Mouse (Mus musculus) ES-E14 (cell line): ENCODE measurements around the gene Mcm7. TPM values are rescaled to one million over a fixed set of nuclear protein-coding genes. Genes with fewer than 3 reads are reported as not detected.

Source experiments
- DNase-seq: peaks from one replicate; pipeline ENCODE4 v3.0.0-alpha.2; 2013; ENCODE audit warnings: low read depth, low spot score
- H3K27ac ChIP-seq: 2 replicates; pipeline ENCODE4 v1.5.1; 2012; ENCODE audit warnings: low read depth, mild to moderate bottlenecking, low read length, moderate library complexity, mixed read lengths; ENCODE audit not compliant: poor library complexity, insufficient read depth, severe bottlenecking
- H3K36me3 ChIP-seq: 2 replicates; pipeline ENCODE4 v1.6.1; 2012; ENCODE audit warnings: mild to moderate bottlenecking, low read length, moderate library complexity, mixed read lengths; ENCODE audit not compliant: control insufficient read depth, poor library complexity, insufficient read depth, severe bottlenecking
- H3K4me1 ChIP-seq, 2 experiments: fragments of 150-350 bp in 1 of 2; sonication (generic) in 1 of 2; 2 replicates each; pipeline ENCODE4 v1.6.1; 2012; ENCODE audit warnings: low read length in 2 of 2, mild to moderate bottlenecking in 1 of 2, mixed read lengths in 1 of 2; ENCODE audit not compliant: control insufficient read depth in 2 of 2, insufficient read depth in 2 of 2, poor library complexity in 1 of 2
- H3K4me3 ChIP-seq, 2 experiments: fragments of 150-350 bp in 1 of 2; sonication (generic) in 1 of 2; 2 replicates each; pipeline ENCODE4 v1.5.1; 2012; ENCODE audit warnings: low read length in 2 of 2, low read depth in 1 of 2, mild to moderate bottlenecking in 1 of 2, mixed read lengths in 1 of 2; ENCODE audit not compliant: insufficient read depth in 1 of 2, poor library complexity in 1 of 2, severe bottlenecking in 1 of 2
- H3K9ac ChIP-seq: 2 replicates; pipeline ENCODE4 v1.6.1; 2012; ENCODE audit warnings: low read depth, mild to moderate bottlenecking, low read length, mixed read lengths; ENCODE audit not compliant: poor library complexity, insufficient read depth, severe bottlenecking
- H3K9me3 ChIP-seq: fragments of 150-350 bp; sonication (generic); 2 replicates; pipeline ENCODE4 v1.6.1; 2012; ENCODE audit warnings: low read depth, mild to moderate bottlenecking, low read length; ENCODE audit not compliant: control insufficient read depth, insufficient read depth
- CHD2 ChIP-seq: IDR thresholded peaks from 2 replicates; pipeline ENCODE4 v1.6.1; 2014; ENCODE audit warnings: mild to moderate bottlenecking, low read depth, low read length, inconsistent platforms
- HCFC1 ChIP-seq: IDR thresholded peaks from 2 replicates; pipeline ENCODE4 v1.6.1; 2012; ENCODE audit warnings: low read length, inconsistent platforms, borderline replicate concordance; ENCODE audit not compliant: insufficient read depth
- MAFK ChIP-seq: IDR thresholded peaks from 2 replicates; pipeline ENCODE4 v1.6.1; 2014; ENCODE audit warnings: mild to moderate bottlenecking, low read depth, low read length, inconsistent platforms; ENCODE audit not compliant: insufficient read depth
- ZC3H11A ChIP-seq: IDR thresholded peaks from 2 replicates; pipeline ENCODE4 v1.6.1; 2012; ENCODE audit warnings: low read depth, mild to moderate bottlenecking, inconsistent platforms, low read length, borderline replicate concordance
- ZNF384 ChIP-seq: IDR thresholded peaks from 2 replicates; pipeline ENCODE4 v1.6.1; 2012; ENCODE audit warnings: low read depth, low read length, inconsistent platforms
- in situ Hi-C, 2 experiments: fragments of 600-800 bp; cut with MboI; formaldehyde crosslinking; loops; one replicate each; pipeline ENCODE4 v1.15.1; 2025; ENCODE audit warnings: low sequenced_read_pairs in 2 of 2, inconsistent platforms in 1 of 2; ENCODE audit not compliant: unreplicated experiment in 2 of 2
- total RNA-seq: library from RNA; depleted of rRNA; stranded (reverse); fragments of 300-350 nt; gene quantifications from 2 replicates; pipeline ENCODE4 v1.2.3, GENCODE M21; 2012

The Mcm7 gene
- total RNA-seq, 1 experiment, result 327 TPM

- DNase-seq, result no peak
- Histone ChIP-seq H3K9me3 (no peaks in the 10 kb centered on the region), H3K4me3 (no peak overlapping the region), H3K4me1 (no peaks in the 10 kb centered on the region), H3K27ac (no peak overlapping the region), H3K9ac (no peak overlapping the region), H3K36me3 (no peaks in the 10 kb centered on the region)
- in situ Hi-C loops, result no loop called here
- no peak for TF ChIP-seq CHD2
- TF ChIP-seq ZNF384, result no peak
Measured at GRCm38 (mm10) chr5:138202086-138202485, 29.9 kb upstream of the Mcm7 start.

GRCm38 (mm10) chr5:138199576-138199975 lies 27.4 kb upstream of the Mcm7 start:
- H3K36me3 ChIP-seq, result no peaks in the 10 kb centered on the region
- H3K27ac ChIP-seq, result no peak overlapping the region
- H3K9me3 ChIP-seq, result no peaks in the 10 kb centered on the region
- no peak for DNase-seq
- no peaks in the 10 kb centered on the region for H3K4me1 ChIP-seq
- no peak for TF ChIP-seq CHD2
- TF ChIP-seq ZNF384, result no peak
- TF ChIP-seq ZC3H11A, result no peak
- TF ChIP-seq MAFK, result no peak
- no peak for TF ChIP-seq HCFC1
- H3K4me3 ChIP-seq, result no peak overlapping the region
- in situ Hi-C loops, result no loop called here
- no peak overlapping the region for H3K9ac ChIP-seq

GRCm38 (mm10) chr5:138195463-138195862 lies 23.2 kb upstream of the Mcm7 start:
- TF ChIP-seq HCFC1 (no peak), ZC3H11A (no peak), MAFK (no peak), ZNF384 (no peak)
- Histone ChIP-seq H3K9ac (no peak overlapping the region), H3K27ac (no peak overlapping the region), H3K4me3 (no peak overlapping the region), H3K9me3 (no peaks in the 10 kb centered on the region), H3K36me3 (peaks cover 5% of the 10 kb centered on the region; the same call in 1 of the 2 replicates), H3K4me1 (no peaks in the 10 kb centered on the region)
- in situ Hi-C loops, result no loop called here
- no peak for DNase-seq

GRCm38 (mm10) chr5:138194755-138195345 lies 22.6 kb upstream of the Mcm7 start:
- no peaks in the 10 kb centered on the region for H3K4me1 ChIP-seq
- TF ChIP-seq CHD2, result no peak
- no peak for TF ChIP-seq ZC3H11A
- TF ChIP-seq HCFC1, result no peak
- DNase-seq, result no peak
- no peak overlapping the region for H3K27ac ChIP-seq
- H3K4me3 ChIP-seq, result peak overlapping the region; percentile 61 to 73
- no peaks in the 10 kb centered on the region for H3K9me3 ChIP-seq
- H3K9ac ChIP-seq, result peak overlapping the region; percentile 75
- peaks cover 5% of the 10 kb centered on the region; the same call in 1 of the 2 replicates for H3K36me3 ChIP-seq
- in situ Hi-C loops, result no loop called here

- peak within 1 kb of the TSS; percentile 75 for H3K9ac ChIP-seq
- H3K27ac ChIP-seq, result no peak within 1 kb of the TSS
- H3K9me3 ChIP-seq, result no peaks in the 10 kb centered on the region
- no peak for TF ChIP-seq ZNF384
- H3K4me1 ChIP-seq, result no peaks in the 10 kb centered on the region
- peak; percentile 88 for DNase-seq
- in situ Hi-C loops, result no loop called here
- H3K36me3 ChIP-seq, result peaks cover 5% of the 10 kb centered on the region; the same call in 1 of the 2 replicates
- H3K4me3 ChIP-seq, result peak within 1 kb of the TSS; percentile 61 to 73
Measured at GRCm38 (mm10) chr5:138193771-138194727, 21.8 kb upstream of the Mcm7 start, which contains the start of gene Mblac1. Mblac1 (plus strand) TSS chr5:138194314.
